Mouse (Mus musculus) brain, adult 2 months (tissue): ENCODE results near the gene Cnga3.

Experiments used
- DNase-seq: peaks from one replicate; pipeline ENCODE4 v3.0.0; 2011; ENCODE audit warnings: low read depth, low spot score

Cnga3 gene

GRCm38 (mm10) chr1:37286556-37286955 is 72.3 kb downstream of the Cnga3 start:
- DNase-seq: no peak

DNA sequence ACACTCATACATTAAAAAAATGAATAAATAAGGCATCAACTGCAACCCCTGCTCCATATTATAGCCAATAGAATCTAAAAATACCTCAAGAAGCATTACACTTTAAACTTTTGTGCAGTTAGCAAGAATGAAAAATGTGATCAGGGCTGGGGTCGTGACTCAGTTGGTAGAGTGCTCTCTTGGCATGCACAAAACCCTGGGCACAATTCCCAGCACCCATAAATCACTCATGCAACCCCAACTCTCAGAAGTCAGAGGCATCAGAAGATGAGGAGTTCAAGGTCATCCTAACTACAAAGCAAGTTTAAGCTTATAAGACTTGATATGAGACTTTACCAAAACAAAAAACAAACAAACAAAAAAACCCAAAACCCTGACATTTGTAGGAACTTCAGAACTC is 73.5 kb downstream of the Cnga3 start:
- DNase-seq: no peak

DNA sequence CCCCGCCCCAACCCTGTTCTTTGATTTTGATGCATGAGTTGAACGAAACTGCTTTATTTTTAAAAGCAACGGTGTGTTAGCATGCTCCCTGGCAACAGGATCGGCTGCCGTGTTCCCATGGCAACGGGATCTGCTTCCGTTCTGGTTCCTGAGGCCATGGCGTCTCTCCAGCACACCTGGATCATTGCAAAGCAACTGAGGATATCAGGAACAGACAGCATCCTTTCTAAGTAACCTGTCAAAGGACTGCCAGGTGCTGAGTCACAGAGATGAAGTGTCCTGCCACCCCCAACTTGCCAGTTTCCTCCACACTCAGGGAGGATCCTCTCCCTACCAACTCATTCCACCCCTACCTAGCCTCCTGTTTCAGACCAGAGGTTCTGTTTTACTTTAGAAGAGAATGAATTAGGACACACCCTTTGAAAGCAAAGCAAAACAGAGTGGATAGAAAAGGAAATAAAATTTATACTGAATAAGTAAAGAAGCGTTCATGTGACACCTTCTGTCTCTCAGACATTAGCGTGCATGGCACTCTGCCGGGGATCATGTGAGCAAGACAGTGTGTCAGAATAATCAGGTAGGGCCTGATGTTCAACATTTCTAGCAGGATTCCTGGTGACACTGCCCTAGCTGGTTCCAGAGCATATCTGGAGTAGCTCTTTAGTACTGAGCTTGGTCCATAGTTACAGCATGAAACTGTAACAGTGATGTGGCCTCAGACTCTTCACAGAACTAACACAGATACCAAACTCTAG is 74.1 kb downstream of the Cnga3 start:
- peak; percentile 88 for DNase-seq

DNA sequence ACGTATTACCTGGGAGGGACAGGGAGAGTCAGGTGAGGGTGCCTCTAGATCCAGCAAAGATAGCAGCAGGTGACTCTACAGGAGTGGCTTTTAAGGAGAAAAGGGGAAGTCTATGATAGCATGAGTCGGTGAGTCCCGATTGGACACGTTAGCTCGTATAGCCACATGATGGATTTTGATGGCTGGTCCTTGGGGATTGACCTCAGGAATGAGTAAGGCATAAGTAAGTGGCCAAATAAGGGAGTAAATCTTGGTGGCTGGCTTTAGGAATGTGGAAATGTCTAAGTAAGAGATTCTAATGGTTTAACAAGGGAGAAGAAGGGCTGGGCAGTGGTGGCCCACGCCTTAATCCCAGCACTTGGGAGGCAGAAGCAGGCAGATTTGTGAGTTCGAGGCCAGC is 74.7 kb downstream of the Cnga3 start:
- DNase-seq: no peak

GRCm38 (mm10) chr1:37296414-37296813 is 82.2 kb downstream of the Cnga3 start:
- no peak for DNase-seq

GRCm38 (mm10) chr1:37298904-37299303 is 84.7 kb downstream of the Cnga3 start:
- no peak for DNase-seq

- DNase-seq: peak; percentile 97
Observed at GRCm38 (mm10) chr1:37299540-37300491, 85.6 kb downstream of the Cnga3 start, which contains the start of gene Inpp4a. Gene Inpp4a, plus strand, starts transcription at chr1:37299865.

- DNase-seq: peak; percentile 31
Observed at GRCm38 (mm10) chr1:37300650-37301049, 86.4 kb downstream of the Cnga3 start.

DNA sequence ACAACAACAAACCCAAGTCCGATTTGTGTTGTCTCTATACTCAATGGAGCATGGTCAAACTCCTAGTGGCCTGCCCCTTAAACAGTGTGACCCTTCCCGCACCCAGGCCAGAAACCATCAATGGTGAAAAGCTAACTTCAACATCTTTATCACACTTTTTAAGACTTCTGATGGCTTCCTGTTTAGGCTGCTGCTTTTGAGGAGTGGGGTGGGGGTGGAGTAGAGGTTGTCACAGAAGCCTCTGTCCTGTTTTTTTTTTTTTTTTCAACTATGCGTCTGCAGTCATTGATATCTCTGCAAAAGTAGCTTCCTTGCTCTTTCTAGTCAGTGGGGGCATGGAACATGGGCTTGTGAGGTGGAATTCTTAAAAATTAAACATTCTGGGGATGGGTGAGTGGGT is 88.6 kb downstream of the Cnga3 start:
- DNase-seq: no peak

DNA sequence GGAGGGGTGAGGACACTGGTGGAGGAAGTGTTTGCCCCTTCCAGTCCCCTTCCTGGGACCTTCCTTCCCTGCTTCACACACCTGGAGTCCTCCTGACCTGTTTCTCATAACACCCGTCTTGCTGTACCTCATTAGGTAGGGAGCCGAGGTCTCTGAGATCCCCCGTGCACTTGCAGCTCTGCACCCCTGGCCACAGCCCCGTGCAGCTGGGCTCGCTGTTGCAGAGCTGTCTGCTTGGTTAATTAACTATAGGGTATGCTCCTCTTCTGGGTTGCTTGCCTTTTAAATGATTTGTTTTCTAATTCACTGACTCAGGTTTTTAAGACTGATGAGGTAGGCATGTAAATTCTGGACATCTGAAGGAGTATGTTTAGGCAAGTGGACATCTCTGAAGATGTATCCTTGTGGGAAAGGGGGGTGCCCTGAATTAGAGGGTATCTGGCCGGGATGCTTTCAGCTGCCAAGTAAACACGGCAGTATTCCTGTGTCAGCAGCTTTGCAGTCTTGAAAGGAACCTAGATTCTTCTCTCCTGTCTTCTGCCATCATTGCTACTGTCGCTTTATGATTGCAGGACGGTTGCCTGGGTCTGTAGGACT is 91.6 kb downstream of the Cnga3 start:
- DNase-seq: no peak

- DNase-seq: no peak
Observed at GRCm38 (mm10) chr1:37307586-37307985, 93.4 kb downstream of the Cnga3 start.

DNA sequence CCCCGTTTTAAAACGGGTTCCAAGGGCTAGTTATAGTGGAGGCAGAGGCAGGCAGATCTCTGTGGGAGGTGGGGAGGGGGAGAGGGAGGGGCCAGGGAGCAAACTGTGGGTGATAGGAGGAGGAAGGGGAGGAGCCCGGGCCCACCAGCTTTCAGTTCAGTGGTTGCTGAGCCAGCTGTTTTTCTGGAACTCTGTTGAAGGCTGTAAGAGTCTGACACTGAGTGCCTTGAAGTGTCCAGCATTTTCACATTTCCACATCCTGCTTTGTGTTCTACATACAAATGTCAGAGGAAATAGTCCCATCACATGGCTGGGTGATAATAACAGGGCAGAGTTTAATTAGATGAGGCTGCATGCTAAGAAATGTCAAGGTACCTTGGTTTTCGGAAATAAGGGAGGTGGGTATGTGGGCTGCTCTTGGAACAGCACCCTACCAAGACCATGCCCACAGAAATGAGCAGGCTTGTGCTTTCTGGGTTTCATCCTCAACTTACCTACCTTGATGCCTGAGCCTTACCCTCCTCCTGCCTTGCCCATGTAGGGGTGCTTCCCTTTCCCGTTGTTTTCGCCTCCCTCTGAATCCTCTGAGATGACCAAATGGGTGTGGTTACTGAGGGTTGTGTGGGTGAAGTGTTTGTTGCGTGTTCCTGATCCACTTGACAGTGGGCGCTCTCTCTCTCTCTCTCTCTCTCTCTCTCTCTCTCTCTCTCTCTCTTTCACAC is 93.9 kb downstream of the Cnga3 start:
- no peak for DNase-seq

- no peak for DNase-seq
Observed at GRCm38 (mm10) chr1:37308743-37309100, 94.5 kb downstream of the Cnga3 start.

GRCm38 (mm10) chr1:37309939-37310515 is 95.8 kb downstream of the Cnga3 start:
- no peak for DNase-seq
